Mouse (Mus musculus): Measurements from ENCODE around the gene Armh3. TPM values are rescaled to one million over a fixed set of nuclear protein-coding genes. Genes with fewer than 3 reads are reported as not detected.

Armh3 gene
- total RNA-seq, 2 experiments from 2014 or later: 21.0 to 21.3 TPM

- DNase-seq (ENCODE audit: low spot score in 2 of 2): no peak
Observed at GRCm38 (mm10) chr19:46035971-46036370, 37.7 kb upstream of the Armh3 start.

- DNase-seq (ENCODE audit: low spot score in 2 of 2): no peak
Observed at GRCm38 (mm10) chr19:46033911-46034310, 35.6 kb upstream of the Armh3 start.

GRCm38 (mm10) chr19:46032731-46033510, 34.6 kb upstream of the Armh3 start:
- DNase-seq (ENCODE audit: low spot score in 2 of 2): no peak

- DNase-seq (ENCODE audit: low spot score in 2 of 2): no peak
Observed at GRCm38 (mm10) chr19:46031689-46032432, 33.6 kb upstream of the Armh3 start.

- DNase-seq (ENCODE audit: low spot score in 2 of 2): no peak
Observed at GRCm38 (mm10) chr19:46030196-46030983, 32.1 kb upstream of the Armh3 start.

- DNase-seq (ENCODE audit: low spot score in 2 of 2): no peak
Observed at GRCm38 (mm10) chr19:46029652-46030051, 31.4 kb upstream of the Armh3 start.

- no peak for DNase-seq (ENCODE audit: low spot score in 2 of 2)
Observed at GRCm38 (mm10) chr19:46028747-46029320, 30.5 kb upstream of the Armh3 start.

GRCm38 (mm10) chr19:46026567-46026966, 28.3 kb upstream of the Armh3 start:
- DNase-seq (ENCODE audit: low spot score in 2 of 2): no peak

- DNase-seq (ENCODE audit: low spot score in 2 of 2): no peak
Observed at GRCm38 (mm10) chr19:46024959-46025358, 26.7 kb upstream of the Armh3 start.

- DNase-seq (ENCODE audit: low spot score in 2 of 2): no peak
Observed at GRCm38 (mm10) chr19:46016023-46016422, 17.7 kb upstream of the Armh3 start.

- DNase-seq (ENCODE audit: low spot score in 2 of 2): peak; percentile 75 to 90
Observed at GRCm38 (mm10) chr19:46014572-46015178, 16.4 kb upstream of the Armh3 start.

- DNase-seq (ENCODE audit: low spot score in 2 of 2): no peak
Observed at GRCm38 (mm10) chr19:46005680-46006079, 7.4 kb upstream of the Armh3 start.

- no peak for DNase-seq (ENCODE audit: low spot score in 2 of 2)
Observed at GRCm38 (mm10) chr19:46004814-46005466, 6.7 kb upstream of the Armh3 start.

- peak; percentile 41 for DNase-seq (ENCODE audit: low spot score in 2 of 2)
Observed at GRCm38 (mm10) chr19:46003371-46004226, 5.3 kb upstream of the Armh3 start, which contains the start of gene Hps6. Gene Hps6, plus strand, starts transcription at chr19:46003508.

- no peak for DNase-seq (ENCODE audit: low spot score in 2 of 2)
Observed at GRCm38 (mm10) chr19:46002279-46002678, 4.0 kb upstream of the Armh3 start.

- no peak for DNase-seq (ENCODE audit: low spot score in 2 of 2)
Observed at GRCm38 (mm10) chr19:45999378-45999777, 1.1 kb upstream of the Armh3 start.

- DNase-seq (ENCODE audit: low spot score in 2 of 2): no peak
Observed at GRCm38 (mm10) chr19:45998694-45999217, 468 bp upstream of the Armh3 start.

GRCm38 (mm10) chr19:45997365-45997764, 923 bp downstream of the Armh3 start:
- DNase-seq (ENCODE audit: low spot score in 2 of 2): no peak

Data from layer of hippocampus, postnatal 14 days (tissue).